Mouse (Mus musculus): Measurements from ENCODE around the gene Mrnip. TPM values are rescaled to one million over a fixed set of nuclear protein-coding genes. Genes with fewer than 3 reads are reported as not detected.
"Not testable (repeated sequence)": the region's sequence is repeated elsewhere in the genome, so short reads cannot be mapped to it uniquely, and the experiment has no call there.

Gene Mrnip
- total RNA-seq (2021) (1 to 10 TPM; 1.6 to 1.8 TPM), polyA plus RNA-seq (2012; rRNA removed) (3.0 and 3.5 TPM in 2 replicates)
- long read RNA-seq, partial matches to known transcripts, result 0 of 1 reads
- long read RNA-seq, other reads (novel, unspliced or antisense), result 1 of 1 reads

GRCm38 (mm10) chr11:50174111-50174729, at the start of gene Mrnip:
Mrnip (plus strand) TSS chr11:50174444.
- H3K36me3 ChIP-seq (ENCODE audit: control insufficient read depth, insufficient read depth, low read length); H3K4me1 ChIP-seq (ENCODE audit: control insufficient read depth, insufficient read depth, low read length); H3K27me3 ChIP-seq (ENCODE audit: control insufficient read depth, insufficient read depth, low read length); H3K79me2 ChIP-seq (replicated peaks; ENCODE audit: control insufficient read depth, insufficient read depth, low read length); DNase-seq: not testable (repeated sequence)
- WGBS, result 4% methylated on average over 19 of the region's 19 CpGs
- Histone ChIP-seq H3K4me3 (peak within 1 kb of the TSS; percentile 76), H3K27ac (peak within 1 kb of the TSS; percentile 77), H3K9ac (ENCODE audit: low read depth, low read length) (peak within 1 kb of the TSS; percentile 91)
- intact Hi-C loops (cut with DNase I), result loop anchor here (2.0 kb wide), 1 partner anchor 53 kb away; no protein-coding TSS in a partner anchor

GRCm38 (mm10) chr11:50127781-50128180, 46.5 kb upstream of the Mrnip start:
- TF ChIP-seq EP300 (IDR thresholded peaks at IDR 0.05; ENCODE audit: insufficient read depth, low read depth, low read length), result no peak
- no peak for TF ChIP-seq CTCF (IDR thresholded peaks at IDR 0.05)
- no peak for TF ChIP-seq POLR2A (IDR thresholded peaks at IDR 0.05; ENCODE audit: insufficient read depth, low read depth, low read length)
- Histone ChIP-seq H3K79me2 (replicated peaks; ENCODE audit: control insufficient read depth, insufficient read depth, low read length) (peaks cover 2% of the 10 kb centered on the region; the same call in 1 of the 2 replicates), H3K27ac (no peak overlapping the region), H3K27me3 (ENCODE audit: control insufficient read depth, insufficient read depth, low read length) (no peaks in the 10 kb centered on the region), H3K9ac (ENCODE audit: low read depth, low read length) (no peak overlapping the region), H3K36me3 (ENCODE audit: control insufficient read depth, insufficient read depth, low read length) (no peaks in the 10 kb centered on the region), H3K4me3 (no peak overlapping the region), H3K4me1 (ENCODE audit: control insufficient read depth, insufficient read depth, low read length) (peaks cover 7% of the 10 kb centered on the region)
- intact Hi-C loops (cut with DNase I), result no loop called here
- 5% methylated on average over 10 of the region's 10 CpGs for WGBS
- DNase-seq, result no peak

DNA sequence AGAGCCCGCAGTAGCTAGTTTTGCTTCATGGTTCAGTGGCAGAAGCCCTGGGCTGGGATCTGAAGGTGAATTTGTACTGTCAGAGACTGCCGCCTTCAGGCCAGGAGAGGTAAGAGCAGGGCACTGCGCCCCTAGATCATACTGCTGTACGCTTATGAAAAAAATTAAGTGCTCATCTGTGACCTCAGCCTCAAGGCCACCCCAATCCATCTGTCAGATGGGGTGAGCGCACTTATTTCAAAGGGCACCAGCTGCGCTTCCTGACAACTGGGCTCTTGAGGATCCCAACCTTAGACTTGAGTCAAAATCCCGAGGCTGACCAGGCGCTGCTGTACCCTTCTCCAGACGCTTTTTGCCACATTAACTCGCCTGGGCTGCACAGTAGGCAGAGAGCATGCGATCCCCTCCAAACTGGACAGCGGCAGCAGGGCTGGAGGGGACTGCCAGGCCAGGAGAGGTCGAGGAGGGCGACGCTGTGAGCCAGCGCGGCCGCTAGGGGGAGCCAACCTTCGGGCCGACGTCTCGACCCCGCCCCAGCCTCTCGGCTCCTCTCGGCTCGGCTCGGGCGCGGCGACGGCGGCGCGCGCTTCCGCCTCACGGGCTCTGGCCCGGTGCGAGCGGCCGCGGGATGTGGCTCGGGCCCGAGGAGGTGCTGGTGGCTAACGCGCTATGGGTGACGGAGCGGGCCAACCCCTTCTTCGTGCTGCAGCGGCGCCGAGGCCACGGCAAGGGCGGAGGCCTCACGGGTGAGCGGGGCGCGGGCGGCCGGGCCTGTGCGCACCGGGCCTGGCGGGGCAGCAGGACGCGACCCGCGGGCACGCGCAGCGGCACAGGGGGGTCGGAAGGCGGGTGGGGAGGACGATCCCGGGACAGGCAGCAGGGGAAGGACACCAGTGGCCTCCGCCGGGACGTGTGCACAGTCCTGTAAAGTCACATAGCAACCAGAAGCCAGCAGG, 43.2 kb upstream of the Mrnip start, which contains the start of gene Tbc1d9b:
Gene Tbc1d9b (plus strand): TSS at position 586 of the 956 bp plus-strand sequence.
- peak within 1 kb of the TSS; percentile 96 for H3K27ac ChIP-seq
- H3K9ac ChIP-seq (ENCODE audit: low read depth, low read length), result peak within 1 kb of the TSS; percentile 96
- no peaks in the 10 kb centered on the region for H3K36me3 ChIP-seq (ENCODE audit: control insufficient read depth, insufficient read depth, low read length)
- H3K27me3 ChIP-seq (ENCODE audit: control insufficient read depth, insufficient read depth, low read length), result no peaks in the 10 kb centered on the region
- under 1% methylated on average over 76 of the region's 77 CpGs for WGBS
- peaks cover 13% of the 10 kb centered on the region for H3K4me1 ChIP-seq (ENCODE audit: control insufficient read depth, insufficient read depth, low read length)
- peak; percentile 93 for DNase-seq
- H3K79me2 ChIP-seq (replicated peaks; ENCODE audit: control insufficient read depth, insufficient read depth, low read length), result peaks cover 2% of the 10 kb centered on the region; the same call in 1 of the 2 replicates
- peak within 1 kb of the TSS; percentile 56 for H3K4me3 ChIP-seq
- TF ChIP-seq EP300 (IDR thresholded peaks at IDR 0.05; ENCODE audit: insufficient read depth, low read depth, low read length), result peak; percentile 46; the same call in 1 of the 2 replicates
- peak; percentile 66; the same call in 1 of the 2 replicates for TF ChIP-seq POLR2A (IDR thresholded peaks at IDR 0.05; ENCODE audit: insufficient read depth, low read depth, low read length)
- TF ChIP-seq CTCF (IDR thresholded peaks at IDR 0.05), result peak; percentile 75
- intact Hi-C loops (cut with DNase I), result loop anchor here (1.0 to 5.0 kb wide), 2 partner anchors 145 to 229 kb away; partner anchors contain the start of gene Rasgef1c

DNA sequence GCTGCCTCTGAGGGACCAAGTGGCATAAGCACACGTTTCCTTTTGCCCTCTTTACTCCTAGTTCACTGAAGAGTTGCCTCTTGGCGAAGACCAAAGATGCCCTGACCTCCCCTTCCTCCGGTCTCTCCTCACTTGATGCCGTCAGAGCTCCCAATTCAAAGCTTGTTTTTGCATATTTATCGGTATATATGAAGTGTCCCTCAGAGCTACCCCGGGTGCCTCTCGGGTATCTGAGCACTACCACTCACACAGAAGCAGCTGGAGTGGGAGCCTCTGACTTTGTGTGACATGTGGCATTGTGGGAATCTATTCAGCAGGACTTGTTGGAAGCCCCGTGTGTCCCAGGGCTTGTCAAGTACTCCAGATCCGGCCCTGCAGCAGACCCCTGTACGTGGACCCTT, 42.4 kb upstream of the Mrnip start:
- Histone ChIP-seq H3K36me3 (ENCODE audit: control insufficient read depth, insufficient read depth, low read length) (no peaks in the 10 kb centered on the region), H3K4me1 (ENCODE audit: control insufficient read depth, insufficient read depth, low read length) (peaks cover 13% of the 10 kb centered on the region), H3K4me3 (peak overlapping the region; percentile 56), H3K27me3 (ENCODE audit: control insufficient read depth, insufficient read depth, low read length) (no peaks in the 10 kb centered on the region), H3K9ac (ENCODE audit: low read depth, low read length) (peak overlapping the region; percentile 96), H3K79me2 (replicated peaks; ENCODE audit: control insufficient read depth, insufficient read depth, low read length) (peaks cover 2% of the 10 kb centered on the region; the same call in 1 of the 2 replicates), H3K27ac (peak overlapping the region; percentile 96)
- no peak for TF ChIP-seq POLR2A (IDR thresholded peaks at IDR 0.05; ENCODE audit: insufficient read depth, low read depth, low read length)
- no peak for TF ChIP-seq EP300 (IDR thresholded peaks at IDR 0.05; ENCODE audit: insufficient read depth, low read depth, low read length)
- TF ChIP-seq CTCF (IDR thresholded peaks at IDR 0.05), result no peak
- intact Hi-C loops (cut with DNase I), result loop anchor here (2.0 to 5.0 kb wide), 2 partner anchors 93 to 230 kb away; partner anchors contain the start of gene Rasgef1c
- no peak for DNase-seq
- WGBS, result 5% methylated on average over 10 of the region's 10 CpGs

- H3K27me3 ChIP-seq (ENCODE audit: control insufficient read depth, insufficient read depth, low read length), result no peaks in the 10 kb centered on the region
- 75% methylated on average over 6 of the region's 6 CpGs for WGBS
- peaks cover 13% of the 10 kb centered on the region for H3K4me1 ChIP-seq (ENCODE audit: control insufficient read depth, insufficient read depth, low read length)
- peak overlapping the region; percentile 56; the same call in 1 of the 2 replicates for H3K4me3 ChIP-seq
- no peak for DNase-seq
- H3K27ac ChIP-seq, result peak overlapping the region; percentile 96; the same call in 1 of the 2 replicates
- intact Hi-C loops (cut with DNase I), result loop anchor here (2.0 to 5.0 kb wide), 2 partner anchors 93 to 230 kb away; partner anchors contain the start of gene Rasgef1c
- TF ChIP-seq CTCF (IDR thresholded peaks at IDR 0.05) (no peak), POLR2A (IDR thresholded peaks at IDR 0.05; ENCODE audit: insufficient read depth, low read depth, low read length) (no peak), EP300 (IDR thresholded peaks at IDR 0.05; ENCODE audit: insufficient read depth, low read depth, low read length) (no peak)
- peak overlapping the region; percentile 96 for H3K9ac ChIP-seq (ENCODE audit: low read depth, low read length)
- no peaks in the 10 kb centered on the region for H3K36me3 ChIP-seq (ENCODE audit: control insufficient read depth, insufficient read depth, low read length)
- H3K79me2 ChIP-seq (replicated peaks; ENCODE audit: control insufficient read depth, insufficient read depth, low read length), result peaks cover 2% of the 10 kb centered on the region; the same call in 1 of the 2 replicates
These were observed 42.0 kb upstream of the Mrnip start for GRCm38 (mm10) chr11:50132265-50132664.

Data from heart, adult 2 months (tissue).